Mouse (Mus musculus) heart, adult 2 months (tissue): Measurements from ENCODE around the gene Mfsd5.

Source experiments
- CTCF ChIP-seq: fragments of 200-600 bp; IDR thresholded peaks from 2 replicates; pipeline ENCODE4 v1.8.1; 2022; ENCODE audit warnings: antibody characterized with exemption, mild to moderate bottlenecking, moderate library complexity
- EP300 ChIP-seq: fragments of 200-500 bp; IDR thresholded peaks from 2 replicates; pipeline ENCODE4 v1.6.1; 2011; ENCODE audit warnings: low read depth, low read length, control low read depth; ENCODE audit not compliant: insufficient read depth

DNA sequence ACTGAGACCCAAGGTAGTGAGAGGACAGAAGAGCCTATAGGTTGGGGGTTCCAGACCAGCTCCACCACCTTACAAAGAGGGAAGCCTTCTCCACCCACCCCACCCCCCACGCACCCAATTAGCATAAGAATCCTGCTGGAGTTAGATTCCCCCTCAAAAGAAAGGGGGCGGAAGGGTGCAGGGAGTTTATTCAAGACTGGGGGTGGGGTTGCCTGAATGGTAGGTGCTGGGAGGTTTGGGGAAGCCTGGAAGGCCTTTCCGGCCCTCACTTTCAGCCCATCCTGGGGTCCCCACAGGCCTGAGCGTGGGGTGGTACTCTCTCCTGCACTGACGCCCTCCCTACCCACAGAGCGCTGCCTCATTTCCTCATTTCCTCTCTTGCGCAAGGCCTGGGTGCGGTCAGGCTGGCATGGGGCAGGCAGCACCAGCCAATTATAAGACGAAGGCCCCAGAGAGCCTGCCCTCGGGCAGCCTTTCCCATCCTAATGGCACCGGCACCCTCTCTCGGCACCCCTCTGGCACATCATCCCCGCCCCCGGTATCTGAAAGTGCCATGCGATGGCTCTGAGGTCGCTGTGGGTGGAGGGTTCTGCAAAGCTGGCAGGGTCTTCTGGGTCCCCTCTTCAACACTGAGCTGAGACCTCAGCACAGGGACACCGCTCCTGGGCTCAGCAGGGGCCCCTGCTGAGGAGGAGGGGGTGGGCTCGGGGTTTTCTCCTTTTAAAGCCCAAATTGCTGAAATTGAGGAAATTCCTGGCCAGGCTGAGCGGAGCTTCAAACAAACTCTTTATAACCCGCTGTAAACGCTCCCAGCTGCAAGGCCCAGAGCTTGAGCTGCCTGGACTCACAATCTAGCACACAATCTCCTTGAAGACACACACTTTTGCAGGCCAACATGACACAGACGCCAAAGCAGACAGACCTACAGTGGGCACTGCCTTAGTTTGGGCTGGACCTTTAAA is 35.7 kb upstream of the Mfsd5 start:
- TF ChIP-seq CTCF (peak; percentile 24; the same call in 1 of the 2 replicates), EP300 (0 out of 2 replicates have a peak, but pooled peaks have one; percentile 29)
